Mouse (Mus musculus) forebrain, embryonic 16.5 days (tissue): ENCODE measurements around the gene Gm5244. TPM values are rescaled to one million over a fixed set of nuclear protein-coding genes. Genes with fewer than 3 reads are reported as not detected.

ENCODE experiments used
- ATAC-seq: fragments of 200-750 bp; cut with Nextera tagmentation; 2 replicates; pipeline ENCODE4 v1.8.0; 2017; ENCODE audit warnings: mild to moderate bottlenecking, moderate library complexity
- H3K27ac ChIP-seq: fragments of 300-500 bp; sonication (generic); 2 replicates; pipeline ENCODE4 v1.5.1; 2014; ENCODE audit warnings: low read length, control low read depth
- H3K27me3 ChIP-seq: fragments of 300-500 bp; sonication (generic); replicated peaks from 2 replicates; pipeline ENCODE4 v1.6.1; 2014; ENCODE audit warnings: low read length; ENCODE audit not compliant: control insufficient read depth, insufficient read depth
- H3K36me3 ChIP-seq: fragments of 300-500 bp; sonication (generic); 2 replicates; pipeline ENCODE4 v1.6.1; 2014; ENCODE audit not compliant: control insufficient read depth, insufficient read depth
- H3K4me1 ChIP-seq: fragments of 300-500 bp; sonication (generic); replicated peaks from 2 replicates; pipeline ENCODE4 v1.6.1; 2014; ENCODE audit warnings: low read length; ENCODE audit not compliant: control insufficient read depth, insufficient read depth
- H3K4me2 ChIP-seq: fragments of 300-500 bp; sonication (generic); 2 replicates; pipeline ENCODE4 v1.6.1; 2014; ENCODE audit warnings: mild to moderate bottlenecking, low read length, control low read depth
- H3K4me3 ChIP-seq: fragments of 300-500 bp; sonication (generic); replicated peaks from 2 replicates; pipeline ENCODE4 v1.5.1; 2014; ENCODE audit warnings: mild to moderate bottlenecking, low read length, control low read depth
- H3K9ac ChIP-seq: fragments of 300-500 bp; sonication (generic); replicated peaks from 2 replicates; pipeline ENCODE4 v1.6.1; 2014; ENCODE audit warnings: low read depth, low read length, control low read depth
- H3K9me3 ChIP-seq: fragments of 300-500 bp; sonication (generic); 2 replicates; pipeline ENCODE4 v1.6.1; 2016; ENCODE audit warnings: low read length; ENCODE audit not compliant: control insufficient read depth
- WGBS: fragments of 180-500 bp; shearing (Covaris S2); extraction: QIAGEN DNeasy Blood & Tissue Kit; methylation state at CpG from one replicate; pipeline ENCODE4 v1.1.7; 2014; 5-methylcytosine and 5-hydroxymethylcytosine counted together
- polyA plus RNA-seq: library from polyadenylated mRNA; unstranded; fragments of >200 nt; fragmentation: Nextera tagmentation; extraction: Ambion mirVana; gene quantifications from 2 replicates; pipeline ENCODE4 v1.2.1, GENCODE M21; 2015

Gm5244 gene
- polyA plus RNA-seq: not detected in 2 replicates

- Histone ChIP-seq H3K4me3 (no peak within 1 kb of the TSS), H3K36me3 (no peaks in the 10 kb centered on the region), H3K9ac (no peak within 1 kb of the TSS), H3K4me1 (no peaks in the 10 kb centered on the region), H3K9me3 (no peaks in the 10 kb centered on the region), H3K27ac (no peak within 1 kb of the TSS), H3K27me3 (no peaks in the 10 kb centered on the region), H3K4me2 (no peak within 1 kb of the TSS)
- no peak for ATAC-seq
These were observed at the start of gene Gm5244 for GRCm38 (mm10) chr19:12846382-12846781. Gm5244 (plus strand) TSS chr19:12846682.

GRCm38 (mm10) chr19:12797071-12797470 lies 49.4 kb upstream of the Gm5244 start:
- Histone ChIP-seq H3K27ac (no peak overlapping the region), H3K9ac (peak overlapping the region; percentile 48; the same call in 1 of the 2 replicates), H3K9me3 (no peaks in the 10 kb centered on the region), H3K4me1 (peaks cover 4% of the 10 kb centered on the region), H3K4me3 (peak overlapping the region; percentile 84), H3K36me3 (no peaks in the 10 kb centered on the region), H3K27me3 (no peaks in the 10 kb centered on the region), H3K4me2 (peak overlapping the region; percentile 69)
- ATAC-seq: no peak
- under 1% methylated on average over 7 of the region's 7 CpGs for WGBS

- Histone ChIP-seq H3K27ac (no peak overlapping the region), H3K27me3 (no peaks in the 10 kb centered on the region), H3K4me3 (no peak overlapping the region), H3K36me3 (no peaks in the 10 kb centered on the region), H3K4me1 (peaks cover 2% of the 10 kb centered on the region; the same call in 1 of the 2 replicates), H3K9ac (no peak overlapping the region), H3K9me3 (no peaks in the 10 kb centered on the region), H3K4me2 (no peak overlapping the region)
- no peak for ATAC-seq
- WGBS: 87% methylated on average over 4 of the region's 4 CpGs
These were observed 48.1 kb upstream of the Gm5244 start for GRCm38 (mm10) chr19:12798404-12798803.

GRCm38 (mm10) chr19:12799081-12799480 lies 47.4 kb upstream of the Gm5244 start:
- Histone ChIP-seq H3K4me1 (peaks cover 2% of the 10 kb centered on the region; the same call in 1 of the 2 replicates), H3K4me3 (no peak overlapping the region), H3K9ac (no peak overlapping the region), H3K27me3 (no peaks in the 10 kb centered on the region), H3K4me2 (no peak overlapping the region), H3K27ac (no peak overlapping the region), H3K9me3 (no peaks in the 10 kb centered on the region), H3K36me3 (no peaks in the 10 kb centered on the region)
- ATAC-seq: no peak
- WGBS: 86% methylated on average over 3 of the region's 3 CpGs

- no peak overlapping the region for H3K9ac ChIP-seq
- H3K9me3 ChIP-seq: no peaks in the 10 kb centered on the region
- no peak overlapping the region for H3K4me3 ChIP-seq
- ATAC-seq: no peak
- WGBS: 78% methylated on average over 2 of the region's 2 CpGs
- peaks cover 2% of the 10 kb centered on the region; the same call in 1 of the 2 replicates for H3K4me1 ChIP-seq
- H3K27ac ChIP-seq: no peak overlapping the region
- no peaks in the 10 kb centered on the region for H3K27me3 ChIP-seq
- no peak overlapping the region for H3K4me2 ChIP-seq
- H3K36me3 ChIP-seq: no peaks in the 10 kb centered on the region
These were observed 45.9 kb upstream of the Gm5244 start for GRCm38 (mm10) chr19:12800621-12801020.

- no peaks in the 10 kb centered on the region for H3K9me3 ChIP-seq
- no peaks in the 10 kb centered on the region for H3K36me3 ChIP-seq
- no peak overlapping the region for H3K4me2 ChIP-seq
- H3K4me1 ChIP-seq: peaks cover 2% of the 10 kb centered on the region; the same call in 1 of the 2 replicates
- no peak for ATAC-seq
- H3K27me3 ChIP-seq: no peaks in the 10 kb centered on the region
- no peak overlapping the region for H3K4me3 ChIP-seq
- 77% methylated on average over 3 of the region's 3 CpGs for WGBS
- no peak overlapping the region for H3K27ac ChIP-seq
- H3K9ac ChIP-seq: no peak overlapping the region
These were observed 45.4 kb upstream of the Gm5244 start for GRCm38 (mm10) chr19:12801046-12801445.

GRCm38 (mm10) chr19:12802830-12803229 lies 43.7 kb upstream of the Gm5244 start:
- H3K9ac ChIP-seq: no peak overlapping the region
- no peaks in the 10 kb centered on the region for H3K36me3 ChIP-seq
- no peak overlapping the region for H3K27ac ChIP-seq
- no peak overlapping the region for H3K4me2 ChIP-seq
- WGBS: 73% methylated on average over 3 of the region's 3 CpGs
- H3K4me1 ChIP-seq: no peaks in the 10 kb centered on the region
- H3K4me3 ChIP-seq: no peak overlapping the region
- H3K9me3 ChIP-seq: no peaks in the 10 kb centered on the region
- no peak for ATAC-seq
- no peaks in the 10 kb centered on the region for H3K27me3 ChIP-seq

GRCm38 (mm10) chr19:12804237-12804636 lies 42.2 kb upstream of the Gm5244 start:
- Histone ChIP-seq H3K4me3 (no peak overlapping the region), H3K36me3 (no peaks in the 10 kb centered on the region), H3K9ac (no peak overlapping the region), H3K27ac (no peak overlapping the region), H3K9me3 (no peaks in the 10 kb centered on the region), H3K27me3 (no peaks in the 10 kb centered on the region), H3K4me2 (no peak overlapping the region), H3K4me1 (no peaks in the 10 kb centered on the region)
- 85% methylated on average over 1 of the region's 1 CpGs for WGBS
- ATAC-seq: no peak

GRCm38 (mm10) chr19:12805730-12806129 lies 40.8 kb upstream of the Gm5244 start:
- Histone ChIP-seq H3K9ac (no peak overlapping the region), H3K27ac (no peak overlapping the region), H3K27me3 (no peaks in the 10 kb centered on the region), H3K9me3 (no peaks in the 10 kb centered on the region), H3K36me3 (no peaks in the 10 kb centered on the region), H3K4me2 (no peak overlapping the region), H3K4me1 (no peaks in the 10 kb centered on the region), H3K4me3 (no peak overlapping the region)
- no peak for ATAC-seq
- WGBS: 89% methylated on average over 3 of the region's 3 CpGs

GRCm38 (mm10) chr19:12806214-12806613 lies 40.3 kb upstream of the Gm5244 start:
- Histone ChIP-seq H3K36me3 (no peaks in the 10 kb centered on the region), H3K9ac (no peak overlapping the region), H3K9me3 (no peaks in the 10 kb centered on the region), H3K27ac (no peak overlapping the region), H3K27me3 (no peaks in the 10 kb centered on the region), H3K4me2 (no peak overlapping the region), H3K4me1 (no peaks in the 10 kb centered on the region), H3K4me3 (no peak overlapping the region)
- ATAC-seq: no peak
- 65% methylated on average over 2 of the region's 2 CpGs for WGBS
